Mouse (Mus musculus) CD4-positive, CD25-positive, alpha-beta regulatory T cell, adult 4 months (primary cell): ENCODE data around the gene Cyp1b1. TPM values are rescaled to one million over a fixed set of nuclear protein-coding genes. Genes with fewer than 3 reads are reported as not detected.

Experiments
- polyA plus RNA-seq, 2 experiments: library from polyadenylated mRNA; unstranded; fragments of 100-300 nt; shearing (Covaris generic); gene quantifications; one replicate each; pipeline ENCODE4 v1.2.1; 2017

Gene Cyp1b1
- polyA plus RNA-seq, 2 experiments from 2014 or later = not detected

Other genes starting within 250 kb of the Cyp1b1 start
- gene Rmdn2, start 103.2 kb downstream of the Cyp1b1 start, polyA plus RNA-seq = 1 to 10 TPM; 3.1 to 5.6 TPM
- 10 to 100 TPM; 14.3 to 14.4 TPM for gene Atl2, start 181.1 kb upstream of the Cyp1b1 start, polyA plus RNA-seq